Mouse (Mus musculus): ENCODE data around the gene Mbd5.
"Not testable (repeated sequence)": the region's sequence is repeated elsewhere in the genome, so short reads cannot be mapped to it uniquely, and the experiment has no call there.

Mbd5 gene

GRCm38 (mm10) chr2:49160232-49160947 is 211.1 kb downstream of the Mbd5 start:
- intact Hi-C loops (cut with DNase I) = no loop called here

- intact Hi-C loops (cut with DNase I) = no loop called here
Measured at GRCm38 (mm10) chr2:49169766-49170165, 220.5 kb downstream of the Mbd5 start.

- intact Hi-C loops (cut with DNase I) = no loop called here
Measured at GRCm38 (mm10) chr2:49177015-49177414, 227.7 kb downstream of the Mbd5 start.

GRCm38 (mm10) chr2:49190984-49191383 is 241.7 kb downstream of the Mbd5 start:
- intact Hi-C loops (cut with DNase I) = no loop called here

GRCm38 (mm10) chr2:49191695-49192094 is 242.4 kb downstream of the Mbd5 start:
- intact Hi-C loops (cut with DNase I) = no loop called here

GRCm38 (mm10) chr2:49204081-49204480 is 254.8 kb downstream of the Mbd5 start:
- intact Hi-C loops (cut with DNase I) = no loop called here

GRCm38 (mm10) chr2:49205692-49206091 is 256.4 kb downstream of the Mbd5 start:
- intact Hi-C loops (cut with DNase I) = not testable (repeated sequence)

- intact Hi-C loops (cut with DNase I) = no loop called here
Measured at GRCm38 (mm10) chr2:49209349-49209748, 260.0 kb downstream of the Mbd5 start.

- intact Hi-C loops (cut with DNase I) = no loop called here
Measured at GRCm38 (mm10) chr2:49210408-49210807, 261.1 kb downstream of the Mbd5 start.

- intact Hi-C loops (cut with DNase I) = no loop called here
Measured at GRCm38 (mm10) chr2:49229725-49230124, 280.4 kb downstream of the Mbd5 start.

- intact Hi-C loops (cut with DNase I) = no loop called here
Measured at GRCm38 (mm10) chr2:49234064-49234463, 284.8 kb downstream of the Mbd5 start.

GRCm38 (mm10) chr2:49241715-49242114 is 292.4 kb downstream of the Mbd5 start:
- intact Hi-C loops (cut with DNase I) = no loop called here

- intact Hi-C loops (cut with DNase I) = no loop called here
Measured at GRCm38 (mm10) chr2:49264092-49264491, 314.8 kb downstream of the Mbd5 start.

- intact Hi-C loops (cut with DNase I) = no loop called here
Measured at GRCm38 (mm10) chr2:49272295-49272967, 323.1 kb downstream of the Mbd5 start.

GRCm38 (mm10) chr2:49276017-49276722 is 326.9 kb downstream of the Mbd5 start:
- intact Hi-C loops (cut with DNase I) = no loop called here

- intact Hi-C loops (cut with DNase I) = no loop called here
Measured at GRCm38 (mm10) chr2:49280496-49280895, 331.2 kb downstream of the Mbd5 start.

- intact Hi-C loops (cut with DNase I) = no loop called here
Measured at GRCm38 (mm10) chr2:49283583-49283982, 334.3 kb downstream of the Mbd5 start.

GRCm38 (mm10) chr2:49286965-49287364 is 337.7 kb downstream of the Mbd5 start:
- intact Hi-C loops (cut with DNase I) = no loop called here

GRCm38 (mm10) chr2:49291709-49292108 is 342.4 kb downstream of the Mbd5 start:
- intact Hi-C loops (cut with DNase I) = no loop called here

GRCm38 (mm10) chr2:49312629-49313447 is 363.5 kb downstream of the Mbd5 start:
- intact Hi-C loops (cut with DNase I) = loop anchor here (2.0 to 5.0 kb wide), 2 partner anchors 404 to 1311 kb away; no protein-coding TSS in a partner anchor

- intact Hi-C loops (cut with DNase I) = no loop called here
Measured at GRCm38 (mm10) chr2:49333594-49333993, 384.3 kb downstream of the Mbd5 start.

All from adrenal gland (tissue).